Mouse (Mus musculus): ENCODE measurements around the gene Lgi1.
A peak's percentile ranks its signal among the peaks of the same experiment; 100 is the strongest.

The Lgi1 gene

GRCm38 (mm10) chr19:38261351-38261750, 3.0 kb upstream of the Lgi1 start:
- DNase-seq (ENCODE audit: low read depth, low spot score): no peak

- DNase-seq (ENCODE audit: low read depth, low spot score): peak; percentile 30
These were observed 369 bp upstream of the Lgi1 start for GRCm38 (mm10) chr19:38263829-38264504.

GRCm38 (mm10) chr19:38265767-38266166, 1.4 kb downstream of the Lgi1 start:
- no peak for DNase-seq (ENCODE audit: low read depth, low spot score)

GRCm38 (mm10) chr19:38267469-38267868, 3.1 kb downstream of the Lgi1 start:
- no peak for DNase-seq (ENCODE audit: low read depth, low spot score)

DNA sequence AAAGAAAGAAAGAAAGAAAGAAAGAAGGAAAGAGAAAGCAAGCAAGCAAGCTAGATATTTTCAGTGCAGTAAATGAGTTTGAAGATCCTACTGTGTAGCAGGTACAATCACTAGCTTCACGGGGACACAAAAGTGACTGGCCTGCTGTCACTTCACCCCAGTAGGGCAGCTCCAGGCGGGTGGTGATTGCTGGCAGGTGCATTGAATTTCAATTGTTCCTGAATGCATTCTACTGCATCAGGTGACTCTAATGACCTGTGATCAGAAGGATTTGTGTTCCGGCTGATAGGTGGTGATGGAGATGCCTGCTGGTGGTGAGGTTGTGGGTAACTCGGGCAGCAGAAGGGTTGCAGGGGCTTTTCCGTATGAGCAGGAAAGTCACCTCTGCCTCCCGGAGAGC, 6.7 kb downstream of the Lgi1 start:
- DNase-seq (ENCODE audit: low read depth, low spot score): no peak

GRCm38 (mm10) chr19:38273820-38274219, 9.5 kb downstream of the Lgi1 start:
- no peak for DNase-seq (ENCODE audit: low read depth, low spot score)

DNA sequence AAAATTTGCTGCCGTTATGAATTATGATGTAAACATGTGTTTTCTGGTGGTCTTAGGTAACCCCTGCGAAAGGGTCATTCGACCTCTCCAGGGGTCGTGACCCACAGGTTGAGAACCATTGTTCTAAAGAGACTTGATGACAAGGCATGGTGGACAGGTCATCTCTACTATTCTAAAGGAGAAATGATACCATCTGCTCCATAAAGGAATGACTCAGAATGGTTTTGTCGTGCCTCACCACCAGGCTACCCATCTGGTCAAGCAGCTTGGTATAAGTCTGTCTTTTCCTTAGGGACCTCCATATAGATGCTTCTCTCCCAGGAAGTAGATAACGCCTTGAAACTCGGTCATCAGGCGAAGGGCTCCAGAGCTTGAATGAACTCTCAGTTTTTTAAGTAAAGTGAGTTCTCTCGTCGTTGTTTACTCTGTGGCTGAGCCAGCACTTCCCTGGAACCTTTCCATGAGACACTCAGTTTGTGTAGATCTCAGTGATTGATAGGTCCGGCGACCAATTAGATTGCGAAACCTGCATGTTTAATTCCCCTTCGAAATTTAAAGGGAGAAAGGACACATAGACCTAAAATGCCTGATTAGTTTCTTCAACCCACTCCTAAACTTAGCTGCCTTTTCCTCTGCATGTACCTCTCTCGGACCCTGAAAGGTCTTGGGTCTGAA, 10.5 kb downstream of the Lgi1 start:
- no peak for DNase-seq (ENCODE audit: low read depth, low spot score)

DNA sequence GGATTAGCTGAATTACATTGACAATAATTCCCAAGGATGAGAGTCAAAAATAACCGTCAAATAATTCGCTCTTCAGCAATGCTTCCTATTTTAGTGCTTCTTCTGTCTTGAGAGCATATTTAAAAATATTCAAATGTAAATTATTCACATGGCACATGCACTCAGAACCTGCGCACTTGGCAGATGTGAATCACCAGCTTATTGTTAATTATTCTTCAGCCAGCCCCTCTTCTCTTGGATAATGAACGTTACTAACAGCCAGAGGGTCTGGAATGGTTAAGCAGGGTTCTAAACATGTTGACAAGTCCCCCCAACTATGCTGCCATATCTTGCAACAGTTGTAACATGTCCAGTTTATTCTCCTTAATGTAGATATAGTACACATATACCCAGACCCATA, 11.9 kb downstream of the Lgi1 start:
- no peak for DNase-seq (ENCODE audit: low read depth, low spot score)

DNA sequence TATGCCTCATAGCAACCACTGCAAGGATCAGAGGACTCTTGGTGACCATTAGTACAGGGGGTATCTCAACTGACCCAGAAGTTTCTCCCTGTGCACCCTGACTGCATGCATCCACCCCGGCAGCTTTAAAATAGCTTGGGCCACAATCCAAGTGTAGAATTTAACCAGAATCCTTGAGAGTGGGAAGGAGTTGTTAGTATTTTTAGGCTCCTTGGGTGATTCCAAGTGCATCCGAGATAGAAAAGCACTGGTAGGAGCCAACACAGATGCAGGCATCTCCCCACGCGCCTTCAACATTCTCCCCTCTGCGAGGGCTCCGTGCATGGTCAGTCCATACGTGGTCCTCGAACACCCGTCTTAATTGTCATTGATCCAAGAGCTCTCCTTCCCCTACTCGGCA, 15.9 kb downstream of the Lgi1 start:
- DNase-seq (ENCODE audit: low read depth, low spot score): no peak

- no peak for DNase-seq (ENCODE audit: low read depth, low spot score)
These were observed 18.1 kb downstream of the Lgi1 start for GRCm38 (mm10) chr19:38282407-38282806.

DNA sequence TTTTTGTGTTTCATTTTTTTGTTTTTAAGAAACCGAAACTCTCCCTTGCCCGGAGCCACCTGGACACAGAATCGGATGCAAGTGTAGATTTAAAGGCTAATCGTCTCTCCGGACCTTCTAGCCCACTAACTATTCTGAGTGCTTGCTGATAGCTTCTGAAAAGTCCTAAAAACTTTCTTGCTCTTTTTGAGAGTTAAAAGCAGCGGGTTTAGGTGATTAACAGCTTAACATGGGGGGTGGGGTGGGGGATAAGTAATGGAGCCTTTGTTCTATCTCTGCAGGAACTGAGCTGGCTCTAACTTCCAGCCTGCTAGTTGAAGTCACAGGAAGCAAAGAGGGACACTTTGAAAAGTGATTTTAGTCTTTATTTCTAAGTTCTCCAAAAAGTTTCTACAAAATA, 24.2 kb downstream of the Lgi1 start:
- DNase-seq (ENCODE audit: low read depth, low spot score): no peak

DNA sequence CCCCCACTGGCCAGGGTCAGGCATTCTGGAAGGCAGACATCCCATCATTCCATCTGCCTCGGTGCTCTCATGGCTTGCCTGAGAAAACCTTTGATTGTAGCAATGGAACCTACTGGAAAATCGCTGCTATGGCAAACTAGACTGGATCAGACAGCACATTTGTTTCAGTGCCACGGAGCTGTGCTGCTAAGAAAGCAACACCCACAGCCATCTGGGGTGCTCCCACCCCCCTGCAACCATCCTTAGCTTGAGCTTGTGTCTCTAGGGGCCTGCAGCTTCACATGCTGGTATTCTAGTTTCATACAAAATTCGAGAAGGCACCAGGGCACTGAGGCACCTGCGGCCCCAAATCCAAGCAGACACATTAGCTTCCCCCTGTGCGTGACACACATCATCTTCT, 27.1 kb downstream of the Lgi1 start:
- no peak for DNase-seq (ENCODE audit: low read depth, low spot score)

DNA sequence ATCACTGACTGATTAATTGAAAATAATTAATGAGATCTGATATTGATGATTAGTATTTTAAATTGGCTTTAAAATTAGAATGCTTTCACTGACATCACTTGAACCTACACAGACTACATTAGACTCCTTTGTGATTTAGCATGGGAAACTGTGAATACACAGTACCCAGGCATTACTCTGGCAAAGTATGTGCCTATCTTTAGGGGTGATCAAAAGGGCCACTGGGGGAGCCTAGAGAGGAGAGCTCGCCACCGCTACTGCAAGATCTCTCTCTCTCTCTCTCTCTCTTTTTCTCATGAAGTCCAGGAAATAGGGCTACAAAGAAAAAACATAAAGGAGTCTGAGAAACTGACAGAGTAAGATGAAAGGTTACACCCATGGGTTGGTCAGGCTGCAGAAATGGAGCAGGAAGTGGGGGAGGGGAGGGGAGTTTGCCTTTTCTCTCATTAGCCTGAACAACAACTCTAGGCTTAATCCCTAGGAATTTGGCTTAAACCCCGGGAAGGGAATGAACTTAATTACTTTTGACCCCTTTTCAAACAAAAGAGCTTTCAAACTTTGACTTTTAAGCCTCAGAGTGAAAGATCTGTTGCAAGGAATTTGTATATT, 33.8 kb downstream of the Lgi1 start:
- no peak for DNase-seq (ENCODE audit: low read depth, low spot score)

- DNase-seq (ENCODE audit: low read depth, low spot score): no peak
These were observed 43.8 kb downstream of the Lgi1 start for GRCm38 (mm10) chr19:38308116-38308515.

DNA sequence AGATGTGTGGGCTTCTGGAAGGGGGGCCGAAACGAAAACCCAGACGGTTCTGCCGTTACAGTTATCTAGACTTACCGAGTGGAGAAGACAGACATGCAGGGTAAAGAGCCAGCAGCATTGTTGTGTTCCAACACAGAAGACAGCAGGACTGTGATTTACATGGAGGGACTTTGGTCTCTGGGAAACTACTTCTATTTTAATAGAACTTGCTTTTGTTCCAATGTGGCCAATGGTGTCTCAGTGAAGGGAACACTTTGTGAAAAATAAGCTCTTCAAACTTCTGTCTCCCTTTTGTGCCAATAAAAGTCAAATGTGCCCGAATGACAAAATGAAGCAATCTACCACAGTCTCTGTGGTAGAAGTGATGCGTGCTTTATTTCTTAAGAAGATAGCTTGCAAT, 50.8 kb downstream of the Lgi1 start:
- no peak for DNase-seq (ENCODE audit: low read depth, low spot score)

DNA sequence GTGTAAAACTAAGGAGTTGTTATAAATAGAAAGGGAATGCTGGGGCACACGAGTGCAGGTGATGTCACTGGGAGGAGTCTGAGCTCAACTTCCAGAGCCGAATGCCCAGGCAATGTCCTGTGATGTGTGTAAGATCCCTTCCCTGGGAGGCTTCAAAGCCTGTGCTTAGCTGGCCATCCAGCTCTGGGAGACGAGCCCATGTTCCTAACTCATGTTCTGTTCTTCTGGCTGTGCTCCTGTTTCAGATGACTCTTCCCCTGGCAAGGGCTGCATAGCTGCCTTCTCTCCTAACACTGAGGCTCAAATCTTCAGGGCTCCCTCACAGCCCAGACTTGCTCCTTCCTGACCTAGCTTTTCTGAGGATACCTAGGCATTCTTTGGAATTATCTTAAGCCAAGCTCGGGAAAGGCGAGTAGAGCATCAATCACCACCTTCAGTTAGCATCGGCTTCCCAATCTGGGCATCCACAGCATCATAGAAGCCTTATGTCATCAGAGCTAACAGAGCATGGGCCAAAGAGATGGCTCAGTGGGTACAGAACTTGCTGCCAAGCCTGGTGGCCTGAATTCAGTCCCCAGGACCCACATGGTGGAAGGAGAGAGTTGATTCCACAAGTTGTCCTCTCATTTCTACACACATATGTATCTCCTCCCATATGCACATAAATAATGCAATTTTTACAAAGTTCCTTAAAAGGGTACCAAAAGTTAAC, 52.4 kb downstream of the Lgi1 start:
- no peak for DNase-seq (ENCODE audit: low read depth, low spot score)

GRCm38 (mm10) chr19:38318308-38318707, 54.0 kb downstream of the Lgi1 start:
- DNase-seq (ENCODE audit: low read depth, low spot score): no peak

GRCm38 (mm10) chr19:38319168-38319567, 54.8 kb downstream of the Lgi1 start:
- DNase-seq (ENCODE audit: low read depth, low spot score): no peak

DNA sequence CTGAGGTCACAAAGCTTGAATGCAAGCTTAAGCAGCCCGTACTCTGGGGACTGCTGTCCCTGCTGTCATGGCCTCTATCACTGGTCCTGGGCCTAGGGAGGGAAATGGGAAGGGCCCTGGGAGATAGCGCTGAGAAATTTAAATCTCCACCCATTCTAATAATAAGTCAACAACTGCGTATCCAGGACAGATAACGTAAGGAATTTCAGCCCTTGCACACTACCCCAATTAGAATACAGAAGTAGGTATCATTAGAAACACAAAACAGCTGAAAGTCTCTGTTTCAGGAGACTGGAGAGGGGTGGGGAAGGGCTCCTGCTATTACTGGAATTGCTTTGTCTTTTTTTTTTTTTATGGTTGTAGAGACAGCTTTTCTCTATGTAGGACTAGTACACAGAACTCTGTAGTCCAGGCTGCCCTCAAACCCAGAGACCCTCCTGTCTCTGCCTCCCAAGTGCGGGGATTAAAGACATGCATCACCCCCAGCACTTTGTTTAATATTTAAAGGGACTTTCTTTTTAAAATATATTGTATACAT, 56.4 kb downstream of the Lgi1 start:
- DNase-seq (ENCODE audit: low read depth, low spot score): no peak

DNA sequence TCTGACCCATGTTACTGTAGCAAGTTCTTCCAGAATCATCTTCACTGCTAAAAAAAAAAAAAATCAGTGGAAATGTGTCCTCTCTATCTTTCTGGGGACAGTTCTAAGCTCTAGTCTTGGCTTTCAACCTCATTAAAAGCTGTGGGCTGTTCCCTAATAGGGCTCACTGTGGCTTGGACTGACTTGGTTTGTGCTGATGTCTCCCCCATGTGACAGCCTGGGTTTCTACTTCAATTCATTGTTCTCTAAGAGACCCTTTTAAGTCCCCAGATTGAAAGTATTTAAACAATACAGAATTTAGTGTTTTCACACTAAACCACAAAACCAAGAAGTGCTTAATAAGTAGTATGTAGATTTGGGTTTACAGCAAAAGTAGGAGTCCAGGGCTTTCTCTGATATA, 59.4 kb downstream of the Lgi1 start:
- DNase-seq (ENCODE audit: low read depth, low spot score): no peak

GRCm38 (mm10) chr19:38324147-38325028, 60.1 kb downstream of the Lgi1 start:
- DNase-seq (ENCODE audit: low read depth, low spot score): peak; percentile 6

Data from retina, postnatal 7 days (tissue).